Mouse (Mus musculus) skeletal muscle tissue, postnatal 0 days (tissue): ENCODE results near the gene Ttyh2. TPM values are rescaled to one million over a fixed set of nuclear protein-coding genes. Genes with fewer than 3 reads are reported as not detected.

ENCODE experiments used
- polyA plus RNA-seq: library from polyadenylated mRNA; unstranded; fragments of >200 nt; fragmentation: Nextera tagmentation; extraction: Ambion mirVana; gene quantifications from 2 replicates; pipeline ENCODE4 v1.2.1, GENCODE M21; 2015

Gene Ttyh2
- 67.6 and 69.5 TPM in 2 replicates for polyA plus RNA-seq

GRCm38 (mm10) chr11:114675341-114675825 is at the start of gene Ttyh2:
Ttyh2 (plus strand) TSS chr11:114675431.

GRCm38 (mm10) chr11:114668301-114668710 is 6.9 kb upstream of the Ttyh2 start, which contains the start of gene Rpl38:
Rpl38 (plus strand) TSS chr11:114668524.

GRCm38 (mm10) chr11:114726965-114727825 is 52.0 kb downstream of the Ttyh2 start, which contains the start of gene Dnaic2:
Dnaic2 (plus strand) TSS chr11:114727408.

GRCm38 (mm10) chr11:114764820-114765818 is 89.9 kb downstream of the Ttyh2 start, which contains the start of gene Kif19a:
Kif19a (plus strand) TSS chr11:114765388.

Other genes with a start within 250 kb of the Ttyh2 start
- 753 and 774 TPM in 2 replicates for gene Rpl38, start 6.9 kb upstream of the Ttyh2 start, polyA plus RNA-seq
- gene Dnaic2, start 52.0 kb downstream of the Ttyh2 start, polyA plus RNA-seq = 1.1 and 1.2 TPM in 2 replicates
- gene Kif19a, start 90.0 kb downstream of the Ttyh2 start, polyA plus RNA-seq = 0.41 and 0.81 TPM in 2 replicates
- gene Btbd17, start 120.5 kb downstream of the Ttyh2 start, polyA plus RNA-seq = 1.4 and 1.9 TPM in 2 replicates
- not detected in 2 replicates for gene Gpr142, start 123.5 kb downstream of the Ttyh2 start, polyA plus RNA-seq
- 37.8 and 38.2 TPM in 2 replicates for gene Gprc5c, start 175.7 kb downstream of the Ttyh2 start, polyA plus RNA-seq
- 1.3 and 2.7 TPM in 2 replicates for gene Cd300a, start 214.6 kb downstream of the Ttyh2 start, polyA plus RNA-seq